Mouse (Mus musculus) G1E-ER4 (cell line): ENCODE data around the gene Kcna7. TPM values are rescaled to one million over a fixed set of nuclear protein-coding genes. Genes with fewer than 3 reads are reported as not detected.

Source experiments
- GATA1 ChIP-seq: IDR thresholded peaks from one replicate; pipeline ENCODE4 v1.8.0; 2012; ENCODE audit warnings: low read length, inconsistent platforms
- polyA plus RNA-seq: library from polyadenylated mRNA; stranded (reverse); fragments of >175 nt; gene quantifications from 2 replicates; pipeline ENCODE4 v1.2.3, GENCODE M21; 2012

The Kcna7 gene
- polyA plus RNA-seq, 1 experiment, result not detected

GRCm38 (mm10) chr7:45372371-45372770 is 33.1 kb upstream of the Kcna7 start:
- no peak for TF ChIP-seq GATA1

GRCm38 (mm10) chr7:45374620-45375019 is 30.8 kb upstream of the Kcna7 start:
- TF ChIP-seq GATA1, result peak; percentile 82

- TF ChIP-seq GATA1, result no peak
Measured at GRCm38 (mm10) chr7:45376057-45376456, 29.4 kb upstream of the Kcna7 start.

- no peak for TF ChIP-seq GATA1
Measured at GRCm38 (mm10) chr7:45386077-45386476, 19.4 kb upstream of the Kcna7 start.

GRCm38 (mm10) chr7:45395129-45395541 is 10.3 kb upstream of the Kcna7 start:
- TF ChIP-seq GATA1, result no peak

DNA sequence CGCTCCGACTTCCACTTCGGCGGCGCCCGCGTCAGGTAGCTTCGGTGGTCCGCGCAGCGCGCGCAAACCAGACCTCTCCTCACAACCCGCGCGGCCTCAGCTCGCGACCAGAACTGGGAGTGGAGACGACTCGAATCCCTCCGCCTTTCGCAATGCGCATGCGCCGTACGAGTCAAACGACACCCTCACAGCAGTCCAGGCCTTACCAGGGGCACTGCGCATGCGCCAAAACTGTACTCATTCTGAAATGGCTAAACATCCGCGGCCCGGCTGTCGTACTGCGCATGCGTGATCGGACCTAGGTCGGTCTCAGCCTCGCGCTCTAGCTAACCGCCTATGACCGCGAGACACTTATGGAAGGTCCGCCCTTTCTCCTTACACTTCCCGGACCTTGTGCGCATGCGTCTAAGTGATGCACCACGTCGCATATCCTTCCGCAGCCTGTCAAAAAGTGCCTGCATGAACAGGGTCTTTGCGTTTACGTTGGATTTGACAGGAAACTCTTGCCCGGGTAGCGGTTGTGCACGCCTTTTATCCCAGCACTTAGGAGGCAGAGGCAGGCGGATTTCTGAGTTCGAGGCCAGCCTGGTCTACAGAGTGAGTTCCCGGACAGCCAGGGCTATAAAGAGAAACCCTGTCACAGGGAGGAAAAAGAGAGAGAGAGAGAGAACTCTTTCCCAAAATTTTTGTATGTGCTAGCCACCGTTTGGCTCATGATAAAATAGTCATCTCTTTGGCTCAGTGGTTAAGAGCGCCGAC is 9.7 kb upstream of the Kcna7 start, which contains the start of gene Snrnp70:
TSS of gene Snrnp70 (minus strand) at position 165 of the 759 bp plus-strand sequence.
- no peak for TF ChIP-seq GATA1

DNA sequence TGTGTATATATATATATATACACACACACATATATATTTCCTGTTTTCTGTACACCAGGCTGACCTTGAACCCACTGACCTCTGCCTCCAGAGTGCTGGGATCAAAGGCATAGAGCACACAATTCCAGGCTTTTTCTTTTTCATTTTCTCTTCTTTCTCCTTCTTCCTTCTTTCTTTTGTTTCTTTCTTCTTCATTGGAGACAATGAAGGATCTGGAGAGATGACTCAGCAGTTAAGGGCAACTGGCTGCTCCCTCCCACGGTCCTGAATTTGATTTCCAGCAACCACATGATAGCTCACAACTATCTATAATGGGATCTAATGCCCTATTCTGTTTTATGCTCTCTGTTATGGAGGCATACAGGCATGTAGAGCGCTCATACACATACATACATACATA is 8.7 kb upstream of the Kcna7 start:
- no peak for TF ChIP-seq GATA1

DNA sequence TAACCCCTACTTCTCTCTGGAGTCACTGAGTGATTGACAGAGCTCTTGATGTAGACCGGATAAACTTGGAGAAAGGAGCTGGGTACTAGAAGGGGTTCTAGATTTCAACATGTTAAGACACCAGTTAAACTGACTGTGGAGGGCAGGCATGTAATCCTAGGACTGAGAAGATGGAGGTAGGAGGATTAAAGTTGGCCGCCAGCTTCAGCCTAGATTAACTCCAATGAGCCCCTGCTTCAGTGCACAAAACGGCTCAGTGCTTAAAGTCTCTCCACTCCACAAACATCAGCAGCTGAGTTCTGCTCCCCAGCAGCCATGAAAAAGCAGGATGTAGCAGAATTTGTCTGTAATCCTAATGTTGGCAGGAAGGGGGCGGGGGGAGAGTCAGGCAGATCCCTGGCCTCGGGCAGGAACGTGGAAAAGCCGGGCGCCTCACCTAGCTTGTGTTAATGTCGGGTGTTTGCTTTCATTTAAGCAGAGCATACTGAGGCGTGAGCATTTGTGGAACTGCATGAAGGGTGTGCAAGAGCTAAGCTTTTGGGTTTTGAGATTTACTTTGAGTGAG is 3.9 kb upstream of the Kcna7 start:
- TF ChIP-seq GATA1, result no peak

GRCm38 (mm10) chr7:45403532-45404261 is 1.8 kb upstream of the Kcna7 start:
- TF ChIP-seq GATA1, result no peak

DNA sequence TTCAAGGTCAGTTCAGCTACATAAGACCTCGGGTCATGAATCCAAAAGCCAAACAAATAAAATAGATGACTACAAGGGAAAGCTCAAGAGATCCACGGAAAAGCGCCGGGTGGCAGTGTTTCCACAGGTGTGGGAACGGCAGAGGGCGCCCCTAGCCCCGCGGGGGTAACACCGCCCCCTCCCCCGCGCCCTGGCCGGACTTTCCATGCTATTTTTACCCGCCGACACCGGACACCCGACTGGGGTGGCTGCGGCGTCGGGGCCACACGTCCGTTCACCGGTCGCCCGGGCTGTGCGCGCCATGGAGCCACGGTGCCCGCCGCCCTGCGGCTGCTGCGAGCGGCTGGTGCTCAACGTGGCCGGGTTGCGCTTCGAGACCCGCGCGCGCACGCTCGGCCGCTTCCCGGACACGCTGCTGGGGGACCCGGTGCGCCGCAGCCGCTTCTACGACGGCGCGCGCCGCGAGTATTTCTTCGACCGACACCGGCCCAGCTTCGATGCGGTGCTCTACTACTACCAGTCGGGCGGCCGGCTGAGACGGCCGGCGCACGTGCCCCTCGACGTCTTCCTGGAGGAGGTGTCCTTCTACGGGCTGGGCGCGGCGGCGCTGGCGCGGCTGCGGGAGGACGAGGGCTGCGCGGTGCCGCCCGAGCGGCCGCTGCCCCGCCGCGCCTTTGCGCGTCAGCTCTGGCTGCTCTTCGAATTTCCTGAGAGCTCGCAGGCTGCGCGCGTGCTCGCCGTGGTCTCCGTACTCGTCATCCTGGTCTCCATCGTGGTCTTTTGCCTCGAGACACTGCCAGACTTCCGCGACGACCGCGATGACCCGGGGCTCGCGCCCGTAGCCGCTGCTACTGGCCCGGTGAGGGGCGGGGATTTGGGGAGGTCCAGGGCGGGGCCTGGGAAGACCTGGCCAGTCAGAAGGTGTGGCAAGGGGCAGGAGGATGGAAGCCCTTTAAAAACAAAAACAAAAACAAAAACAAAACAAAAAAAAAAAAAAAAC is 1.0 kb downstream of the Kcna7 start:
- no peak for TF ChIP-seq GATA1

DNA sequence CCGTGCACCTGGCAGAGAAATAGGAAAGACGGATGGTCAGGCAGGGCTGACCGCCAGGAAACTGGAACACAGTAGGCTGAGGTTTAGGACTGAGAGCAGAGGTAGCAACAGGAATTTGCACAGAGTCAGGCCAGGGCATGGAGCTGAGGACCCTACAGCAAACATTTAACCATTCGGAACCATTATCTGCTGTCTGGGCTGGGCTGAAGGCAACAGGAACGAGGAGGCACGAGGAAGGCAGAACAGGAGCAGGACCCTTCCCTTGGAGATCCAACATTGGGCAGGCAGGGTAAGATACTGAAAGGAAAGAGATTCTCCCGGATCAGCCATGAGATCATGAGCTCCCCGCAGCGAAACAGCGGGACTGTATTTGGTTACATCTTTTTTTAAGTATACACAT is 2.4 kb downstream of the Kcna7 start:
- no peak for TF ChIP-seq GATA1

GRCm38 (mm10) chr7:45408351-45408750 is 2.9 kb downstream of the Kcna7 start:
- TF ChIP-seq GATA1, result no peak

- no peak for TF ChIP-seq GATA1
Measured at GRCm38 (mm10) chr7:45408949-45409348, 3.5 kb downstream of the Kcna7 start.

DNA sequence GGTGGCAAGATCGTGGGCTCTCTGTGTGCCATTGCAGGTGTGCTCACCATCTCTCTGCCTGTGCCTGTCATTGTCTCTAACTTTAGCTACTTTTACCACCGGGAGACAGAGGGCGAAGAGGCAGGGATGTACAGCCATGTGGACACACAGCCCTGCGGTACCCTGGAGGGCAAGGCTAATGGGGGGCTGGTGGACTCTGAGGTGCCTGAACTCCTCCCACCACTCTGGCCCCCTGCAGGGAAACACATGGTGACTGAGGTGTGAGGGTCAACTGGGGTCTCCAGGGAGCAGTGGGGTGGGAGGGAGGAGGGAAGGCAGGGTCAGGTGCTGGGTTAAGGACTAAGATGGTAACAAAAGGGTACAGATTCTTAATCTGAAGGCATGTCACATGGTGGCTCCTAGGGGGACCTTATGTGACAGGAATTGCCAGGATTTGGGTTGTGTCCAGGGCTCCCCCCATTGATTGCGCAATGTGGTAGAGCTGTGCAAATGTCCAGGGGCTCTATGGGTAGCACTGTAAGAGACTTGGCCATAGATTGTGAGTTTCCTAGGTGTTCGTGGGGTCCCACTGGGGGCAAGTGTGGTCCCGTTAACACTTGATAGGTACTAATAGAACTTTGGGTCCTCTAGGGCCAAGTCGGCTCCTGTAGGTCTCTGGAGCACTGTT is 4.2 kb downstream of the Kcna7 start:
- TF ChIP-seq GATA1, result no peak

DNA sequence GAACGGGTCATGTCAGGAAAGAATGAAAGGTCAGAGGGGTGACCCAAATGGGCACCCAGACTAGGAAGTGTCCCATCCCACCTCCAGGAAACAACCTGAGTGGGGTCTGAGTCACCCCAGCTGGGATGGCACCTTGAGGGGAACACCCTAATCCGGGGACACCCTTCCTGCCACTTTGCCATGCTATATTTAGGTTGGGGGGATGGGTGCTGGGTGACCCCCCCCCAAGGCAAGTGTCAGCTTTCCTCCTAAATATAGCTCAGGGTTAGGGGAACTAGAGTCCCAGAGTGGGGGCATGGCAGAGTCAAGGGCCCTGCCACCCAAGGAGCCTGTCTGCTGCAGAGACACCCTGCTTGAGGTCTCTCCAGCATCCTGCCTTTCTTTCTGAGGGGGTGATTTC is 7.0 kb downstream of the Kcna7 start:
- TF ChIP-seq GATA1, result no peak
